Mouse (Mus musculus): ENCODE measurements around the gene Uchl3.

The Uchl3 gene

GRCm38 (mm10) chr14:101653581-101654525 lies at the start of gene Uchl3:
Uchl3 (plus strand) TSS chr14:101653967.
- peak; percentile 97 for DNase-seq (ENCODE audit: low spot score)

GRCm38 (mm10) chr14:101605843-101606242 lies 47.9 kb upstream of the Uchl3 start:
- no peak for DNase-seq (ENCODE audit: low spot score)

- no peak for DNase-seq (ENCODE audit: low spot score)
Observed at GRCm38 (mm10) chr14:101607631-101608518, 45.9 kb upstream of the Uchl3 start.

GRCm38 (mm10) chr14:101608519-101609368 lies 45.0 kb upstream of the Uchl3 start, which contains the start of gene Tbc1d4:
Tbc1d4 (minus strand) TSS chr14:101609191.
- DNase-seq (ENCODE audit: low spot score) = no peak

GRCm38 (mm10) chr14:101610701-101611100 lies 43.1 kb upstream of the Uchl3 start:
- no peak for DNase-seq (ENCODE audit: low spot score)

- no peak for DNase-seq (ENCODE audit: low spot score)
Observed at GRCm38 (mm10) chr14:101613206-101613605, 40.6 kb upstream of the Uchl3 start.

- DNase-seq (ENCODE audit: low spot score) = no peak
Observed at GRCm38 (mm10) chr14:101616178-101616577, 37.6 kb upstream of the Uchl3 start.

GRCm38 (mm10) chr14:101617680-101618079 lies 36.1 kb upstream of the Uchl3 start:
- DNase-seq (ENCODE audit: low spot score) = no peak

GRCm38 (mm10) chr14:101630548-101630947 lies 23.2 kb upstream of the Uchl3 start:
- DNase-seq (ENCODE audit: low spot score) = no peak

- no peak for DNase-seq (ENCODE audit: low spot score)
Observed at GRCm38 (mm10) chr14:101635765-101636164, 18.0 kb upstream of the Uchl3 start.

GRCm38 (mm10) chr14:101637381-101637780 lies 16.4 kb upstream of the Uchl3 start:
- no peak for DNase-seq (ENCODE audit: low spot score)

- DNase-seq (ENCODE audit: low spot score) = peak; percentile 90
Observed at GRCm38 (mm10) chr14:101640153-101640843, 13.5 kb upstream of the Uchl3 start, which contains the start of gene Commd6. Commd6 (minus strand) TSS chr14:101640686.

GRCm38 (mm10) chr14:101644948-101645347 lies 8.8 kb upstream of the Uchl3 start:
- no peak for DNase-seq (ENCODE audit: low spot score)

- no peak for DNase-seq (ENCODE audit: low spot score)
Observed at GRCm38 (mm10) chr14:101650551-101650950, 3.2 kb upstream of the Uchl3 start.

GRCm38 (mm10) chr14:101652571-101652970 lies 1.2 kb upstream of the Uchl3 start:
- no peak for DNase-seq (ENCODE audit: low spot score)

- DNase-seq (ENCODE audit: low spot score) = no peak
Observed at GRCm38 (mm10) chr14:101654526-101654909, 751 bp downstream of the Uchl3 start.

- DNase-seq (ENCODE audit: low spot score) = no peak
Observed at GRCm38 (mm10) chr14:101656307-101656706, 2.5 kb downstream of the Uchl3 start.

GRCm38 (mm10) chr14:101661654-101662412 lies 8.1 kb downstream of the Uchl3 start:
- DNase-seq (ENCODE audit: low spot score) = no peak

- no peak for DNase-seq (ENCODE audit: low spot score)
Observed at GRCm38 (mm10) chr14:101664274-101664673, 10.5 kb downstream of the Uchl3 start.

GRCm38 (mm10) chr14:101666056-101666455 lies 12.3 kb downstream of the Uchl3 start:
- no peak for DNase-seq (ENCODE audit: low spot score)

All from layer of hippocampus, adult 9-10 months (tissue).